Mouse (Mus musculus) embryonic facial prominence, embryonic 14.5 days (tissue): ENCODE measurements around the gene 3110082J24Rik. TPM values are rescaled to one million over a fixed set of nuclear protein-coding genes. Genes with fewer than 3 reads are reported as not detected.

Experiments used
- ATAC-seq: fragments of 200-750 bp; cut with Nextera tagmentation; 2 replicates; pipeline ENCODE4 v1.8.0; 2017; ENCODE audit warnings: low read depth, moderate number of reproducible peaks, moderate TSS enrichment
- DNase-seq: peaks from one replicate; pipeline ENCODE4 v3.0.0-alpha.2; 2015; ENCODE audit warnings: low spot score
- H3K27ac ChIP-seq: fragments of 300-500 bp; sonication (generic); replicated peaks from 2 replicates; pipeline ENCODE4 v1.5.1; 2014; ENCODE audit warnings: low read depth, mild to moderate bottlenecking, low read length, moderate library complexity
- H3K27me3 ChIP-seq: fragments of 300-500 bp; sonication (generic); replicated peaks from 2 replicates; pipeline ENCODE4 v1.6.1; 2014; ENCODE audit warnings: low read length; ENCODE audit not compliant: control insufficient read depth, insufficient read depth
- H3K36me3 ChIP-seq: fragments of 300-500 bp; sonication (generic); 2 replicates; pipeline ENCODE4 v1.6.1; 2014; ENCODE audit warnings: low read length, mixed read lengths; ENCODE audit not compliant: control insufficient read depth, insufficient read depth
- H3K4me1 ChIP-seq: fragments of 300-500 bp; sonication (generic); 2 replicates; pipeline ENCODE4 v1.6.1; 2014; ENCODE audit warnings: antibody characterized with exemption, low read length; ENCODE audit not compliant: control insufficient read depth, insufficient read depth
- H3K4me2 ChIP-seq: fragments of 300-500 bp; sonication (generic); 2 replicates; pipeline ENCODE4 v1.6.1; 2014; ENCODE audit warnings: low read depth, mild to moderate bottlenecking, low read length, moderate library complexity, mixed read lengths
- H3K4me3 ChIP-seq: fragments of 300-500 bp; sonication (generic); 2 replicates; pipeline ENCODE4 v1.5.1; 2014; ENCODE audit warnings: low read depth, mild to moderate bottlenecking, low read length
- H3K9ac ChIP-seq: fragments of 300-500 bp; sonication (generic); 2 replicates; pipeline ENCODE4 v1.6.1; 2014; ENCODE audit warnings: low read depth, mild to moderate bottlenecking, low read length, moderate library complexity, mixed read lengths
- H3K9me3 ChIP-seq: fragments of 300-500 bp; sonication (generic); 2 replicates; pipeline ENCODE4 v1.6.1; 2016; ENCODE audit warnings: low read length; ENCODE audit not compliant: control insufficient read depth
- WGBS: fragments of 180-500 bp; shearing (Covaris S2); extraction: QIAGEN DNeasy Blood & Tissue Kit; methylation state at CpG from one replicate; pipeline ENCODE4 v1.1.7; 2014; 5-methylcytosine and 5-hydroxymethylcytosine counted together
- polyA plus RNA-seq: library from polyadenylated mRNA; unstranded; fragments of >200 nt; fragmentation: Nextera tagmentation; extraction: Ambion mirVana; gene quantifications from 2 replicates; pipeline ENCODE4 v1.2.1, GENCODE M21; 2014

Gene 3110082J24Rik
- polyA plus RNA-seq = not detected in 2 replicates

GRCm38 (mm10) chr5:30105668-30106300, at the start of gene 3110082J24Rik:
Gene 3110082J24Rik (minus strand): TSS chr5:30106086.
- Histone ChIP-seq H3K4me1 (peaks cover 4% of the 10 kb centered on the region; the same call in 1 of the 2 replicates), H3K4me2 (peak within 1 kb of the TSS; percentile 93), H3K36me3 (no peaks in the 10 kb centered on the region), H3K27me3 (peaks cover 59% of the 10 kb centered on the region), H3K4me3 (peak within 1 kb of the TSS; percentile 48), H3K27ac (no peak within 1 kb of the TSS), H3K9me3 (no peaks in the 10 kb centered on the region), H3K9ac (peak within 1 kb of the TSS; percentile 60)
- ATAC-seq = no peak
- no peak for DNase-seq
- 1% methylated on average over 22 of the region's 29 CpGs for WGBS

GRCm38 (mm10) chr5:30155395-30155792, 49.5 kb upstream of the 3110082J24Rik start:
- H3K9me3 ChIP-seq = no peaks in the 10 kb centered on the region
- no peaks in the 10 kb centered on the region for H3K27me3 ChIP-seq
- peak overlapping the region; percentile 77 for H3K4me3 ChIP-seq
- 0% methylated on average over 23 of the region's 31 CpGs for WGBS
- DNase-seq (peak; percentile 2), ATAC-seq (peak; percentile 63)
- H3K36me3 ChIP-seq = no peaks in the 10 kb centered on the region
- H3K4me1 ChIP-seq = peaks cover 6% of the 10 kb centered on the region; the same call in 1 of the 2 replicates
- peak overlapping the region; percentile 78 for H3K4me2 ChIP-seq
- peak overlapping the region; percentile 75 for H3K9ac ChIP-seq
- peak overlapping the region; percentile 83 for H3K27ac ChIP-seq

- peak; percentile 94 for ATAC-seq
- peak within 1 kb of the TSS; percentile 77 for H3K4me3 ChIP-seq
- peak; percentile 94 for DNase-seq
- peak within 1 kb of the TSS; percentile 75 for H3K9ac ChIP-seq
- no peaks in the 10 kb centered on the region for H3K36me3 ChIP-seq
- H3K4me2 ChIP-seq = peak within 1 kb of the TSS; percentile 78
- H3K9me3 ChIP-seq = no peaks in the 10 kb centered on the region
- H3K27me3 ChIP-seq = no peaks in the 10 kb centered on the region
- WGBS = 0% methylated on average over 49 of the region's 53 CpGs
- H3K4me1 ChIP-seq = peaks cover 6% of the 10 kb centered on the region; the same call in 1 of the 2 replicates
- H3K27ac ChIP-seq = peak within 1 kb of the TSS; percentile 83
Measured at GRCm38 (mm10) chr5:30154474-30155394, 48.8 kb upstream of the 3110082J24Rik start, which contains the start of the genes Hadha and Hadhb. Gene Hadha (minus strand): TSS chr5:30155162. Gene Hadhb (plus strand): TSS chr5:30155248.

GRCm38 (mm10) chr5:30154013-30154412, 48.1 kb upstream of the 3110082J24Rik start:
- 13% methylated on average over 4 of the region's 4 CpGs for WGBS
- no peak for ATAC-seq
- H3K27ac ChIP-seq = 0 out of 2 replicates have a peak overlapping the region, but pooled peaks have one; percentile 83
- H3K4me3 ChIP-seq = peak overlapping the region; percentile 77
- DNase-seq = peak; percentile 43
- H3K4me1 ChIP-seq = peaks cover 6% of the 10 kb centered on the region; the same call in 1 of the 2 replicates
- peak overlapping the region; percentile 75 for H3K9ac ChIP-seq
- H3K27me3 ChIP-seq = no peaks in the 10 kb centered on the region
- H3K4me2 ChIP-seq = peak overlapping the region; percentile 78
- H3K36me3 ChIP-seq = no peaks in the 10 kb centered on the region
- H3K9me3 ChIP-seq = no peaks in the 10 kb centered on the region

- no peaks in the 10 kb centered on the region for H3K27me3 ChIP-seq
- WGBS = 79% methylated on average over 2 of the region's 2 CpGs
- peaks cover 6% of the 10 kb centered on the region; the same call in 1 of the 2 replicates for H3K4me1 ChIP-seq
- no peak for DNase-seq
- no peaks in the 10 kb centered on the region for H3K36me3 ChIP-seq
- no peak overlapping the region for H3K9ac ChIP-seq
- peak overlapping the region; percentile 78; the same call in 1 of the 2 replicates for H3K4me2 ChIP-seq
- H3K4me3 ChIP-seq = no peak overlapping the region
- ATAC-seq = no peak
- no peak overlapping the region for H3K27ac ChIP-seq
- H3K9me3 ChIP-seq = no peaks in the 10 kb centered on the region
Measured at GRCm38 (mm10) chr5:30153222-30153621, 47.3 kb upstream of the 3110082J24Rik start.

GRCm38 (mm10) chr5:30152413-30152812, 46.5 kb upstream of the 3110082J24Rik start:
- Histone ChIP-seq H3K36me3 (peaks cover 5% of the 10 kb centered on the region; the same call in 1 of the 2 replicates), H3K4me2 (no peak overlapping the region), H3K9ac (no peak overlapping the region), H3K4me3 (no peak overlapping the region), H3K9me3 (no peaks in the 10 kb centered on the region), H3K27me3 (no peaks in the 10 kb centered on the region), H3K27ac (no peak overlapping the region), H3K4me1 (peaks cover 6% of the 10 kb centered on the region; the same call in 1 of the 2 replicates)
- WGBS = 84% methylated on average over 1 of the region's 1 CpGs
- ATAC-seq (no peak), DNase-seq (no peak)

GRCm38 (mm10) chr5:30152007-30152406, 46.1 kb upstream of the 3110082J24Rik start:
- H3K9me3 ChIP-seq = no peaks in the 10 kb centered on the region
- no peak overlapping the region for H3K4me3 ChIP-seq
- ATAC-seq = no peak
- peaks cover 7% of the 10 kb centered on the region; the same call in 1 of the 2 replicates for H3K36me3 ChIP-seq
- H3K9ac ChIP-seq = no peak overlapping the region
- no peak overlapping the region for H3K27ac ChIP-seq
- H3K4me2 ChIP-seq = no peak overlapping the region
- WGBS = 73% methylated on average over 4 of the region's 4 CpGs
- no peaks in the 10 kb centered on the region for H3K27me3 ChIP-seq
- peaks cover 6% of the 10 kb centered on the region; the same call in 1 of the 2 replicates for H3K4me1 ChIP-seq
- no peak for DNase-seq

GRCm38 (mm10) chr5:30148133-30148920, 42.4 kb upstream of the 3110082J24Rik start:
- Histone ChIP-seq H3K27ac (no peak overlapping the region), H3K36me3 (peaks cover 39% of the 10 kb centered on the region), H3K9me3 (no peaks in the 10 kb centered on the region), H3K27me3 (no peaks in the 10 kb centered on the region), H3K9ac (no peak overlapping the region), H3K4me2 (no peak overlapping the region), H3K4me1 (no peaks in the 10 kb centered on the region), H3K4me3 (no peak overlapping the region)
- DNase-seq (no peak), ATAC-seq (no peak)
- 84% methylated on average over 5 of the region's 5 CpGs for WGBS
